Mouse (Mus musculus) thymus, adult 2 months (tissue): ENCODE measurements around the gene Hdac4.

Experiments
- CTCF ChIP-seq: fragments of 200-500 bp; IDR thresholded peaks from 2 replicates; pipeline ENCODE4 v1.5.1; 2012; ENCODE audit warnings: mild to moderate bottlenecking, control low read depth, low read length, moderate library complexity, borderline replicate concordance; ENCODE audit not compliant: control insufficient read depth, poor library complexity, insufficient read depth; ENCODE audit errors: extremely low read depth
- POLR2A ChIP-seq: fragments of 200-500 bp; IDR thresholded peaks from 2 replicates; pipeline ENCODE4 v1.6.1; 2012; ENCODE audit warnings: mild to moderate bottlenecking, low read length, control low read depth, moderate library complexity; ENCODE audit not compliant: control insufficient read depth, poor library complexity, insufficient read depth; ENCODE audit errors: extremely low read depth

GRCm38 (mm10) chr1:91880156-91880555, 315.3 kb downstream of the Hdac4 start:
- TF ChIP-seq POLR2A (no peak), CTCF (no peak)
